Mouse (Mus musculus): ENCODE measurements around the gene Lrsam1. TPM values are rescaled to one million over a fixed set of nuclear protein-coding genes. Genes with fewer than 3 reads are reported as not detected.

Lrsam1 gene
- polyA plus RNA-seq, 1 experiment from 2014 or later: 12.2 TPM

- Histone ChIP-seq H3K4me1 (0 out of 2 replicates have a peak, but pooled peaks cover 4% of the 10 kb centered on the region), H3K4me2 (no peak overlapping the region), H3K27me3 (no peaks in the 10 kb centered on the region), H3K9me3 (replicated peaks) (no peaks in the 10 kb centered on the region), H3K27ac (no peak overlapping the region), H3K9ac (no peak overlapping the region), H3K36me3 (peaks cover 91% of the 10 kb centered on the region), H3K4me3 (replicated peaks) (no peak overlapping the region)
- 86% methylated on average over 15 of the region's 15 CpGs for WGBS
- ATAC-seq (replicated peaks; ENCODE audit: low FRiP score): no peak
Observed at GRCm38 (mm10) chr2:32921801-32922380, 39.5 kb downstream of the Lrsam1 start.

DNA sequence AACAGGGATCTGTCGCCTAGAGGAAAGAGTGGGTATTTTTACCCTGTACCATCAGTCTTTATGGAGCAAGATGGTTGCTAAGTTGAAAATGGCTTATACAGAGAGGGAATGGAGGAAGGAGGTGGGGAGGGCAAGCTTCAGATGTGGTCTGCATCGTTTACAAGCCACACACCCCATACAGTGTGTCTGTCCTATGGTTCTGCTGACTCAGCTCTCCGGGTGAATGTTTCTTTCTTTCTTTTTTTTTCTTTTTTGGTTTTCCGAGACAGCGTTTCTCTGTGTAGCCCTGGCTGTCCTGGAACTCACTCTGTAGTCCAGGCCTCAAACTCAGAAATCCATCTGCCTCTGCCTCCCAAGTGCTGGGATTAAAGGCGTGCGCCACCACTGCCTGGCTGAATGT is 40.2 kb downstream of the Lrsam1 start:
- WGBS: 81% methylated on average over 7 of the region's 7 CpGs
- no peak for ATAC-seq (replicated peaks; ENCODE audit: low FRiP score)

GRCm38 (mm10) chr2:32918391-32918790 is 43.0 kb downstream of the Lrsam1 start:
- H3K36me3 ChIP-seq: peaks cover 69% of the 10 kb centered on the region
- no peaks in the 10 kb centered on the region for H3K27me3 ChIP-seq
- H3K9ac ChIP-seq: no peak overlapping the region
- H3K27ac ChIP-seq: no peak overlapping the region
- ATAC-seq (replicated peaks; ENCODE audit: low FRiP score): no peak
- no peak overlapping the region for H3K4me2 ChIP-seq
- peaks cover 23% of the 10 kb centered on the region for H3K4me1 ChIP-seq
- 62% methylated on average over 9 of the region's 9 CpGs for WGBS
- no peak overlapping the region for H3K4me3 ChIP-seq (replicated peaks)
- no peaks in the 10 kb centered on the region for H3K9me3 ChIP-seq (replicated peaks)

More for the DNA sequence above, 40.2 kb downstream of the Lrsam1 start:
- Histone ChIP-seq H3K27ac (no peak overlapping the region), H3K36me3 (peaks cover 88% of the 10 kb centered on the region), H3K27me3 (no peaks in the 10 kb centered on the region), H3K9ac (no peak overlapping the region), H3K4me1 (0 out of 2 replicates have a peak, but pooled peaks cover 4% of the 10 kb centered on the region), H3K4me3 (replicated peaks) (no peak overlapping the region), H3K4me2 (no peak overlapping the region), H3K9me3 (replicated peaks) (no peaks in the 10 kb centered on the region)

GRCm38 (mm10) chr2:32917526-32917925 is 43.9 kb downstream of the Lrsam1 start:
- Histone ChIP-seq H3K27me3 (no peaks in the 10 kb centered on the region), H3K9ac (no peak overlapping the region), H3K4me3 (replicated peaks) (no peak overlapping the region), H3K27ac (no peak overlapping the region), H3K4me1 (peaks cover 24% of the 10 kb centered on the region), H3K36me3 (peaks cover 60% of the 10 kb centered on the region), H3K4me2 (no peak overlapping the region), H3K9me3 (replicated peaks) (no peaks in the 10 kb centered on the region)
- 80% methylated on average over 11 of the region's 11 CpGs for WGBS
- no peak for ATAC-seq (replicated peaks; ENCODE audit: low FRiP score)

DNA sequence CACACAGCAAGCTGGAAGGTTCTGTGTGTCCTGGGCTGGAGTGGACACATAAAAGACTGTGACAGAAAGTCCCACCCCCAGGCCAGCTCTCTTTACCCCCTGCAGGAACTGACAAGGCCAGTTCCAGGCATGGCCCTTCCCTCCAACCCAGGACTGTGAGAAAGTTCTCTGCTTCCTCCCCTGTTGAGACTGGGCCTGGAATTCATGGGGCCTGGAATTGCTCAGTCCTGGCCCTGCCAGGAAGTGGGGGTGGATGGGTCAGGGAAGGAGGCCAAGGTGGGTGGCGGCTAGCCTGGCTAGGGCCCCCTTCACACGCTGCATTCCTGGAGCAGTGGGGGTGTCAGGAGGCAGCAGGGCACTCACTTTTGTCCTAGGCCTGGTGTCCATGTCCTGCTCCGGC is 46.5 kb downstream of the Lrsam1 start:
- peaks cover 56% of the 10 kb centered on the region for H3K36me3 ChIP-seq
- 21% methylated on average over 3 of the region's 3 CpGs for WGBS
- H3K27ac ChIP-seq: peak overlapping the region; percentile 90
- no peaks in the 10 kb centered on the region for H3K9me3 ChIP-seq (replicated peaks)
- peaks cover 28% of the 10 kb centered on the region for H3K4me1 ChIP-seq
- H3K9ac ChIP-seq: peak overlapping the region; percentile 35; the same call in 1 of the 2 replicates
- H3K4me2 ChIP-seq: no peak overlapping the region
- H3K27me3 ChIP-seq: no peaks in the 10 kb centered on the region
- H3K4me3 ChIP-seq (replicated peaks): no peak overlapping the region
- ATAC-seq (replicated peaks; ENCODE audit: low FRiP score): peak; percentile 78

DNA sequence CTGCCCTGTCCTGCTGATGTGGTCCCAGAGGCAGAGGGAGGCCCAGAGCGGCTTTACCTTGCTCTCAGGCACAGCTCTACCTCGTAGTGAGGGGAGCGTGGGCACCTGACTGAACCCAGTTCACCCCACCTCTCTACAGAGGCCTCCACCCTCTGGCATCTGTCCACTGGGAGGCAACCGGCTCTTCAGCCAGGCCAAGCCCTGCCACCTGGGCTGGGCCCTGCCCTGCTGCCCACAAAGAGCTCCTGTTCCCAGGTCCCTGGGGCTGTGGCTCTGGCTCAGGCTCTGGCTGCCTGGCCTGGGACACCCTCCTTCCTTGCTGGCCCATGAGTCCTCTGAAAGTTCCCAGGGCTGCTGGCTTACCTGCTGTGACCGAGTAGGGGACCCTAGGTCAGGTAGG is 47.1 kb downstream of the Lrsam1 start:
- H3K4me2 ChIP-seq: no peak overlapping the region
- peak overlapping the region; percentile 90 for H3K27ac ChIP-seq
- no peaks in the 10 kb centered on the region for H3K27me3 ChIP-seq
- peak; percentile 1; the same call in 1 of the 2 replicates for ATAC-seq (replicated peaks; ENCODE audit: low FRiP score)
- peaks cover 53% of the 10 kb centered on the region for H3K36me3 ChIP-seq
- H3K4me3 ChIP-seq (replicated peaks): no peak overlapping the region
- peak overlapping the region; percentile 35 for H3K9ac ChIP-seq
- peaks cover 28% of the 10 kb centered on the region for H3K4me1 ChIP-seq
- WGBS: 62% methylated on average over 5 of the region's 5 CpGs
- H3K9me3 ChIP-seq (replicated peaks): no peaks in the 10 kb centered on the region

- Histone ChIP-seq H3K36me3 (peaks cover 38% of the 10 kb centered on the region), H3K4me3 (replicated peaks) (no peak overlapping the region), H3K4me2 (no peak overlapping the region), H3K27ac (no peak overlapping the region), H3K27me3 (no peaks in the 10 kb centered on the region), H3K4me1 (peaks cover 45% of the 10 kb centered on the region), H3K9ac (no peak overlapping the region), H3K9me3 (replicated peaks) (no peaks in the 10 kb centered on the region)
- 30% methylated on average over 19 of the region's 19 CpGs for WGBS
- ATAC-seq (replicated peaks; ENCODE audit: low FRiP score): no peak
Observed at GRCm38 (mm10) chr2:32912210-32912804, 49.1 kb downstream of the Lrsam1 start.

- Histone ChIP-seq H3K27ac (no peak overlapping the region), H3K36me3 (peaks cover 34% of the 10 kb centered on the region)
Observed at GRCm38 (mm10) chr2:32911639-32912182, 49.7 kb downstream of the Lrsam1 start.

DNA sequence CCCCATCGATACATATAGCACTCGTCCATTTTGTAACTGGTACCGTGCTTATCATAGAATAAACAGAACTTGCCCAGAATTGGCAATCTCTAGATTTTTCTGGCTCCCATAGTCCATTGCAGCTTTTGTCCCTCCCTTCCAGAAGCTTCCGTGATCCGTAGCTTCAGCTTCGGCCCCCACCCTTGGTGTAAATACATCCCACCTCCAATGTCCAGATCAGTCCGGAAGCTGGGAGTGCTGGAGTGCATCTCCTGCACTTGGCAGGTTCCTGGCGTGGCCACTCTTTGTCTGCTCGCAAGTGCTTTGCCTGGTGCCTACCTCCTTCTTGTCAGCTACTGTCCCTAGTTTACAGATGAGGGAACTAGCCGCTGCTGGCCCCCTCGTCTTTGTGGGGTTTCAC is 52.6 kb downstream of the Lrsam1 start:
- H3K4me2 ChIP-seq: peak overlapping the region; percentile 29
- no peak overlapping the region for H3K9ac ChIP-seq
- no peaks in the 10 kb centered on the region for H3K9me3 ChIP-seq (replicated peaks)
- H3K4me1 ChIP-seq: peaks cover 51% of the 10 kb centered on the region
- 44% methylated on average over 11 of the region's 11 CpGs for WGBS
- no peak for ATAC-seq (replicated peaks; ENCODE audit: low FRiP score)
- H3K27me3 ChIP-seq: no peaks in the 10 kb centered on the region
- H3K27ac ChIP-seq: peak overlapping the region; percentile 86
- no peak overlapping the region for H3K4me3 ChIP-seq (replicated peaks)
- H3K36me3 ChIP-seq: peaks cover 30% of the 10 kb centered on the region

More at GRCm38 (mm10) chr2:32911639-32912182, 49.7 kb downstream of the Lrsam1 start:
- H3K4me2 ChIP-seq: no peak overlapping the region
- H3K4me1 ChIP-seq: peaks cover 51% of the 10 kb centered on the region
- WGBS: 82% methylated on average over 7 of the region's 7 CpGs
- H3K9me3 ChIP-seq (replicated peaks): no peaks in the 10 kb centered on the region
- ATAC-seq (replicated peaks; ENCODE audit: low FRiP score): no peak
- no peak overlapping the region for H3K9ac ChIP-seq
- H3K4me3 ChIP-seq (replicated peaks): no peak overlapping the region
- H3K27me3 ChIP-seq: no peaks in the 10 kb centered on the region

DNA sequence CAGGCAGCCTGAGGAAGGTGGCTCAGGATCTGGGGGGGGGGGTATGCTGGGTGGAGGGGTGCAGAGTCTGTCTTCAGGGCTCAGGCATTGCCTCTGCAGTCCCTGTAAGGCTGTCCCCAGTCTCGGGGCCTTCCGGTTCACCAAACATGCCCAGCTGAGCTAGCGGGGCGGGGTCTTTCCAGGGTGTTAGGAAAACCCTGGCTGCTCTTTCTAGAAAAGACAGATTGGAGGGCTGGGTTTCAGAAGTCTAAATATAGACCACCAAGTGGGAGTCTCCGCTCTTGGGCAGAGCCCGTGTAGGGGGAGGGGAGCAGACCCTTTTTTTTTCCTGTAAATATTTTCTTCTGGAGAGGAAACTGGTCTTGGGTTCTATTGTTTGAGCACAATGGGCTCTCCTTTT is 53.1 kb downstream of the Lrsam1 start:
- Histone ChIP-seq H3K9me3 (replicated peaks) (no peaks in the 10 kb centered on the region), H3K4me1 (peaks cover 46% of the 10 kb centered on the region), H3K4me3 (replicated peaks) (no peak overlapping the region), H3K4me2 (peak overlapping the region; percentile 29), H3K9ac (no peak overlapping the region), H3K36me3 (peaks cover 30% of the 10 kb centered on the region), H3K27ac (peak overlapping the region; percentile 86), H3K27me3 (no peaks in the 10 kb centered on the region)
- ATAC-seq (replicated peaks; ENCODE audit: low FRiP score): peak; percentile 69
- WGBS: 9% methylated on average over 6 of the region's 6 CpGs

GRCm38 (mm10) chr2:32907442-32907841 is 54.0 kb downstream of the Lrsam1 start:
- H3K4me2 ChIP-seq: no peak overlapping the region
- no peak overlapping the region for H3K4me3 ChIP-seq (replicated peaks)
- no peak overlapping the region for H3K9ac ChIP-seq
- H3K4me1 ChIP-seq: peaks cover 45% of the 10 kb centered on the region
- H3K27me3 ChIP-seq: no peaks in the 10 kb centered on the region
- ATAC-seq (replicated peaks; ENCODE audit: low FRiP score): no peak
- H3K9me3 ChIP-seq (replicated peaks): no peaks in the 10 kb centered on the region
- 43% methylated on average over 8 of the region's 8 CpGs for WGBS
- peaks cover 30% of the 10 kb centered on the region for H3K36me3 ChIP-seq
- H3K27ac ChIP-seq: peak overlapping the region; percentile 86

DNA sequence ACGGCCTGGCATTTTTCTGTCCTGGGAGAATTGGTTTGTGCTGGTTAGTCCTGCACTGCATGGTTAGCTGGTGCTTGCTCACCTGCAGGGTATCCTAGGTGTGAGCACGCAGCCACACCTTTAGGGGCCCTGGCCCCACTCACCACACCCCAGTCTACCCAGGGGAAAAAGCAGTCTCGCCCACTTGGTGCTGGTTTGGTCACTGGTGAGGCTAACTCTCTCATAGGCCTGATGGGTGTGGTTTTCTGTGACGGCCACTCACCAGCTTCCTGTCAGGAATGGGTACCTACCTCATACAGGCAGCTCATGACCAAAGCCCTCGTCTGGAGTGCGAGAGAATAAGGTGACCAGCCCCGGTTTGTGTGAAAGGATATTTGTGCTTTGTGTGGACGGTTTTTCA is 56.1 kb downstream of the Lrsam1 start:
- Histone ChIP-seq H3K4me2 (no peak overlapping the region), H3K27me3 (no peaks in the 10 kb centered on the region), H3K27ac (0 out of 2 replicates have a peak overlapping the region, but pooled peaks have one; percentile 4), H3K9ac (no peak overlapping the region), H3K36me3 (peaks cover 12% of the 10 kb centered on the region), H3K4me3 (replicated peaks) (no peak overlapping the region), H3K4me1 (peaks cover 45% of the 10 kb centered on the region), H3K9me3 (replicated peaks) (no peaks in the 10 kb centered on the region)
- WGBS: 88% methylated on average over 8 of the region's 8 CpGs
- ATAC-seq (replicated peaks; ENCODE audit: low FRiP score): no peak

All from kidney, embryonic 15.5 days (tissue).